Mouse (Mus musculus) intestine, embryonic 15.5 days (tissue): ENCODE measurements at regions not wholly inside any gene's neighbourhood (a gene's known extent, or its start where the extent isn't known, plus 50 kb on each side); places are given as distances from the start of the nearest gene placed in this dataset.

Experiments used
- ATAC-seq: fragments of 200-750 bp; cut with Nextera tagmentation; 2 replicates; pipeline ENCODE4 v1.8.0; 2017; ENCODE audit warnings: moderate TSS enrichment, moderate library complexity
- H3K27ac ChIP-seq: fragments of 300-500 bp; sonication (generic); 2 replicates; pipeline ENCODE4 v1.5.1; 2015; ENCODE audit warnings: mild to moderate bottlenecking, inconsistent platforms
- H3K27me3 ChIP-seq: fragments of 300-500 bp; sonication (generic); replicated peaks from 2 replicates; pipeline ENCODE4 v1.6.1; 2015; ENCODE audit warnings: inconsistent platforms
- H3K36me3 ChIP-seq: fragments of 300-500 bp; sonication (generic); 2 replicates; pipeline ENCODE4 v1.6.1; 2015; ENCODE audit warnings: inconsistent platforms
- H3K4me1 ChIP-seq: fragments of 300-500 bp; sonication (generic); replicated peaks from 2 replicates; pipeline ENCODE4 v1.6.1; 2015; ENCODE audit warnings: inconsistent platforms
- H3K4me2 ChIP-seq: fragments of 300-500 bp; sonication (generic); replicated peaks from 2 replicates; pipeline ENCODE4 v1.6.1; 2015; ENCODE audit warnings: mild to moderate bottlenecking, inconsistent platforms
- H3K4me3 ChIP-seq: fragments of 300-500 bp; sonication (generic); replicated peaks from 2 replicates; pipeline ENCODE4 v1.5.1; 2015; ENCODE audit warnings: inconsistent platforms
- H3K9ac ChIP-seq: fragments of 300-500 bp; sonication (generic); 2 replicates; pipeline ENCODE4 v1.6.1; 2015; ENCODE audit warnings: inconsistent platforms
- H3K9me3 ChIP-seq: fragments of 300-500 bp; sonication (generic); 2 replicates; pipeline ENCODE4 v1.6.1; 2016; ENCODE audit warnings: inconsistent platforms
- WGBS: fragments of 180-500 bp; shearing (Covaris S2); methylation state at CpG from one replicate; pipeline ENCODE4 v1.1.7; 2015; 5-methylcytosine and 5-hydroxymethylcytosine counted together

GRCm38 (mm10) chr1:183921262-183921661, 91.8 kb upstream of the Dusp10 start:
- 54% methylated on average over 2 of the region's 2 CpGs for WGBS
- no peaks in the 10 kb centered on the region for H3K9me3 ChIP-seq
- no peaks in the 10 kb centered on the region for H3K27me3 ChIP-seq
- H3K36me3 ChIP-seq, result no peaks in the 10 kb centered on the region
- H3K4me2 ChIP-seq, result no peak overlapping the region
- no peak overlapping the region for H3K4me3 ChIP-seq
- no peak overlapping the region for H3K9ac ChIP-seq
- H3K4me1 ChIP-seq, result no peaks in the 10 kb centered on the region
- no peak for ATAC-seq
- no peak overlapping the region for H3K27ac ChIP-seq

GRCm38 (mm10) chr1:183928539-183928938, 84.6 kb upstream of the Dusp10 start:
- 66% methylated on average over 4 of the region's 4 CpGs for WGBS
- ATAC-seq, result no peak
- Histone ChIP-seq H3K9me3 (no peaks in the 10 kb centered on the region), H3K27me3 (no peaks in the 10 kb centered on the region), H3K9ac (no peak overlapping the region), H3K27ac (no peak overlapping the region), H3K36me3 (no peaks in the 10 kb centered on the region), H3K4me1 (no peaks in the 10 kb centered on the region), H3K4me2 (no peak overlapping the region), H3K4me3 (no peak overlapping the region)

DNA sequence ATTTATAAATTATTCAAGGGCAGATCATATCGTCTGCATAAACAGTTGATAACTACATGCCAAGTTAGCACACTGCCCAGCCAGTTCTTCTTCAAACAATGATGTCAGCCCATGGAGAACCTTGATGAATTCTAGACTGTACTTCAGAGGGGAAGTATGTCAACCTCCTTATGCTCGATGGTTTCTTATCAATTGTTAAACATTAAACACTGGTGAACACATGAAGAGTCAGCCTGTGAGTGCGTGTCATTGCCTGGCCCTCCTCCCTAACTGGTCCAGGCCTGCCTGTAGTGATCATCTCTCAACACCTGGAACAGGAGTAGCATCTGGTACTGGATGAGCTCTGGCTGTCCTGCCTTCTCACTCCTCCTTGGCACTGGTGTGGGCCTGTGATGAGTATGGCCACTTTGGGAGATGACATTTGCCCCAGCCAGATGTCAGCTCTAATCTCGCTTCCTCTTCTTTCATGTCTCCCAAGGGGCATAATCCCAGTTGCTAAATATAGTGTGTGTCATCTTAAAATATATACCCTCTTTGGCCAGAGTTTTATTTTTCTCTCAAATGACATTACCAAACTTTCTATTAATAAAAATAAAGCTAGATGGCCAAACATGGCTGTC, 82.6 kb upstream of the Dusp10 start:
- H3K4me2 ChIP-seq, result no peak overlapping the region
- H3K9me3 ChIP-seq, result no peaks in the 10 kb centered on the region
- ATAC-seq, result no peak
- H3K9ac ChIP-seq, result no peak overlapping the region
- no peaks in the 10 kb centered on the region for H3K27me3 ChIP-seq
- no peak overlapping the region for H3K4me3 ChIP-seq
- 61% methylated on average over 4 of the region's 4 CpGs for WGBS
- no peaks in the 10 kb centered on the region for H3K4me1 ChIP-seq
- no peaks in the 10 kb centered on the region for H3K36me3 ChIP-seq
- H3K27ac ChIP-seq, result no peak overlapping the region

DNA sequence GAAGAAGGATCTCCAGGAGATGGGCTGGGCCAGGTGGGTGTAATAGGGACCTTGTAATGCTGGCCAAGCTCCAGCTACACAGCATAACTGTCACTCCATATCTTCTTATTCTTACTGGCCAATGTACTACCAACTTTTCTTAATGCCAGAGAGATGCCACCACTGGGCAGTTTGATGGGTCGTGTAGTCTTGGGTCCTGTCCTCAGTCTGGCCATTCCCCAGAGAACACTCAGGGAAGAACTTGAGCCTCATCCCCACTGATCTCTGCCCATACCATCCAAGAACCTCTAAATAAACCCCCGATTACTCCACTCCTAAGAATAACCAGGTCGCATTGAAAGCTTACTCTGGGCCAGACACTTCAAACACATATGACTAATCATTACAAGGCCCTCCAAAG, 82.0 kb upstream of the Dusp10 start:
- no peak overlapping the region for H3K4me2 ChIP-seq
- H3K4me3 ChIP-seq, result no peak overlapping the region
- H3K27me3 ChIP-seq, result no peaks in the 10 kb centered on the region
- WGBS, result 62% methylated on average over 3 of the region's 3 CpGs
- H3K9ac ChIP-seq, result no peak overlapping the region
- no peaks in the 10 kb centered on the region for H3K4me1 ChIP-seq
- no peak for ATAC-seq
- no peaks in the 10 kb centered on the region for H3K36me3 ChIP-seq
- no peaks in the 10 kb centered on the region for H3K9me3 ChIP-seq
- no peak overlapping the region for H3K27ac ChIP-seq

DNA sequence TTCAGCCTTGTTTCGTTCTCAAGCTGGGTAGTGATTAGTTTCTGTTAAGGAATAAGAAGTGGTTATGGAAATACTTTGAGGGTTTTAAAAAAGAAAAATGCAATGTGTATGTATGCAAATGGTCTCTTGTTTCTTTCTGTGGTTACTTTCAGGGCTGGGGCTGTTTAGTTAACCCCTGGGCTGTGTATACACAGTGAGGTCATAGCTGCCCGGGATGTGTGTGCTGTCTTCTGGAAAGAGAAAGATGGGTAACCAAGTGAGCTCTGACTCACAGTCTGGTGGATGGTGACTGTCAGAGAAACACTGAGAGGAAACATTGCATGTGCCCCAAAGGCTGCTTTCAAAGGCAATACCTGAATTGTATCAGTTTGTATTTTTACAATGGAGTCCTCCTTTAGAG, 79.3 kb upstream of the Dusp10 start:
- no peak overlapping the region for H3K4me2 ChIP-seq
- no peak overlapping the region for H3K4me3 ChIP-seq
- H3K9ac ChIP-seq, result no peak overlapping the region
- ATAC-seq, result no peak
- H3K4me1 ChIP-seq, result no peaks in the 10 kb centered on the region
- no peak overlapping the region for H3K27ac ChIP-seq
- 43% methylated on average over 2 of the region's 2 CpGs for WGBS
- no peaks in the 10 kb centered on the region for H3K9me3 ChIP-seq
- H3K36me3 ChIP-seq, result no peaks in the 10 kb centered on the region
- H3K27me3 ChIP-seq, result no peaks in the 10 kb centered on the region

DNA sequence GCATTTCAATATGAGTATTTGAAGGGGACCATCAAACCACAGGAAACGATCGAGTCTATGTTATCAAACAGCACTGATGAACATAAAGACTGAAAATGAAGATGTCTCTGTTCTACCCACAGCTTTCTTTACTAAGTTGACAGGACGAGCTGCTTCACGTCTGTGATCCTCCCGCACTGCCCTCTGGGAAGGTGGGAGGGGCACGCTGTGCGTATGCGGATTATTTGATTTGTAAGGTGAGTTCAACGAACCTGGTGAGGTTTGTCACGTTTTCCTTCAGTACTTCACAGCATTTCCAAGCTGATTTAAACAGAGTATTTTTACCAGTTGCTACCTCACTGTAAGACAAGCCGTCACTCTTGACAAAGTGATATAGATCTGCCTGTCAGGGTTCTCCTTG, 75.9 kb upstream of the Dusp10 start:
- H3K4me2 ChIP-seq, result no peak overlapping the region
- H3K4me1 ChIP-seq, result no peaks in the 10 kb centered on the region
- no peak overlapping the region for H3K9ac ChIP-seq
- WGBS, result 86% methylated on average over 11 of the region's 11 CpGs
- no peaks in the 10 kb centered on the region for H3K36me3 ChIP-seq
- H3K9me3 ChIP-seq, result no peaks in the 10 kb centered on the region
- no peak overlapping the region for H3K27ac ChIP-seq
- no peak for ATAC-seq
- H3K27me3 ChIP-seq, result no peaks in the 10 kb centered on the region
- no peak overlapping the region for H3K4me3 ChIP-seq

GRCm38 (mm10) chr1:183938361-183938760, 74.7 kb upstream of the Dusp10 start:
- Histone ChIP-seq H3K36me3 (no peaks in the 10 kb centered on the region), H3K4me3 (no peak overlapping the region), H3K9ac (no peak overlapping the region), H3K27ac (no peak overlapping the region), H3K4me1 (no peaks in the 10 kb centered on the region), H3K9me3 (no peaks in the 10 kb centered on the region), H3K27me3 (no peaks in the 10 kb centered on the region), H3K4me2 (no peak overlapping the region)
- WGBS, result 79% methylated on average over 6 of the region's 6 CpGs
- ATAC-seq, result no peak

- Histone ChIP-seq H3K4me3 (no peak overlapping the region), H3K27me3 (no peaks in the 10 kb centered on the region), H3K9me3 (no peaks in the 10 kb centered on the region), H3K9ac (no peak overlapping the region), H3K27ac (no peak overlapping the region), H3K4me1 (no peaks in the 10 kb centered on the region), H3K4me2 (no peak overlapping the region), H3K36me3 (no peaks in the 10 kb centered on the region)
- ATAC-seq, result no peak
- 80% methylated on average over 2 of the region's 2 CpGs for WGBS
Observed at GRCm38 (mm10) chr1:183940706-183941105, 72.4 kb upstream of the Dusp10 start.

GRCm38 (mm10) chr1:183946241-183946640, 66.9 kb upstream of the Dusp10 start:
- 84% methylated on average over 8 of the region's 8 CpGs for WGBS
- no peak for ATAC-seq
- no peaks in the 10 kb centered on the region for H3K9me3 ChIP-seq

DNA sequence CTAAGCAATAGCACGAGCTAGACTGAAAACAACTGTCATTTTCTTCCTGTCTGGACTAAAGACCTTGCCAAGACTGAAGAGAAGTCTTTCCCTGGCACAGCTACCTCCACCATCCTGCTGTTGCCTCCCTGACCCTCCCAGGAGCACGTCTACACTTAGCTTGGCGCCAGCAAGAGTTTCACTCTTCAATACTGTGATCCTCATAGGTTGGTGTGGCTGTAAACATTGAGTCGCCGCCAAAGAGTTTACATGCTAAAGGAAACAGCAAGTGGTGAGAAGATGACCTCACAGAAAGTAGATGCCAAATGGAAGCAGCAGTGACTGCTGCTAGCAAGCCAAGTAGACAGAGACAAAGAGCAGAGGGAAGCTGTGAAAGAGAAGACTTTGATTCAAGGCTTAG, 66.0 kb upstream of the Dusp10 start:
- H3K4me1 ChIP-seq, result no peaks in the 10 kb centered on the region
- H3K36me3 ChIP-seq, result no peaks in the 10 kb centered on the region
- WGBS, result 57% methylated on average over 5 of the region's 5 CpGs
- no peak overlapping the region for H3K4me3 ChIP-seq
- no peaks in the 10 kb centered on the region for H3K9me3 ChIP-seq
- no peak for ATAC-seq
- H3K4me2 ChIP-seq, result no peak overlapping the region
- H3K9ac ChIP-seq, result no peak overlapping the region
- H3K27ac ChIP-seq, result no peak overlapping the region
- H3K27me3 ChIP-seq, result no peaks in the 10 kb centered on the region

More at GRCm38 (mm10) chr1:183946241-183946640, 66.9 kb upstream of the Dusp10 start:
- Histone ChIP-seq H3K4me3 (no peak overlapping the region), H3K4me1 (no peaks in the 10 kb centered on the region), H3K4me2 (no peak overlapping the region), H3K36me3 (no peaks in the 10 kb centered on the region), H3K9ac (no peak overlapping the region), H3K27ac (no peak overlapping the region), H3K27me3 (no peaks in the 10 kb centered on the region)

DNA sequence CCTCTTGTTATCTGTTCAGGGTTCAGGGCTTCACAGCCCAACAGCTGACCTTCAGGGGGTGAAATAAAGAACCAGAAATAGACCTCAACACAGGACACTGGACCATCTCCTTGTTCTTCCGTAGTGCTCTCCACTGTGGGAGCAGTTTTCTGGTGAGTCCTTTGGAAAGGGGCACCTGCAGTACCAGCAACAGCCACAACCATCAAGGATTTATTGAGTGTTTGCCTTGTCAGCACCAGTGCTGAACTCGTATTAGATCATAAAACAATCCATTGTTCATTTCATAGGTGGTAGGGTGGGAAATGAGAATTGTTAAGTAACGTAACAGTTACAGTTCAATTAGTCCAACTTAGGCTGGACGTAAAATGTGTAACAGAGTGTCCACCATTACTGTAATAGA, 63.9 kb upstream of the Dusp10 start:
- H3K9me3 ChIP-seq, result no peaks in the 10 kb centered on the region
- no peaks in the 10 kb centered on the region for H3K4me1 ChIP-seq
- ATAC-seq, result no peak
- no peak overlapping the region for H3K4me3 ChIP-seq
- H3K27me3 ChIP-seq, result no peaks in the 10 kb centered on the region
- no peak overlapping the region for H3K4me2 ChIP-seq
- H3K36me3 ChIP-seq, result no peaks in the 10 kb centered on the region
- H3K27ac ChIP-seq, result no peak overlapping the region
- whole genome bisulfite sequencing, result 68% methylated on average over 4 of the region's 4 CpGs
- no peak overlapping the region for H3K9ac ChIP-seq

- H3K9ac ChIP-seq, result no peak overlapping the region
- 94% methylated on average over 2 of the region's 2 CpGs for WGBS
Observed at GRCm38 (mm10) chr1:183954086-183954485, 59.0 kb upstream of the Dusp10 start.

GRCm38 (mm10) chr1:183956391-183956790, 56.7 kb upstream of the Dusp10 start:
- no peak overlapping the region for H3K27ac ChIP-seq
- H3K27me3 ChIP-seq, result no peaks in the 10 kb centered on the region
- 77% methylated on average over 3 of the region's 3 CpGs for WGBS
- H3K36me3 ChIP-seq, result no peaks in the 10 kb centered on the region
- no peaks in the 10 kb centered on the region for H3K9me3 ChIP-seq
- no peak overlapping the region for H3K4me2 ChIP-seq
- no peak for ATAC-seq
- H3K4me1 ChIP-seq, result no peaks in the 10 kb centered on the region
- no peak overlapping the region for H3K4me3 ChIP-seq
- H3K9ac ChIP-seq, result no peak overlapping the region

More at GRCm38 (mm10) chr1:183954086-183954485, 59.0 kb upstream of the Dusp10 start:
- Histone ChIP-seq H3K9me3 (no peaks in the 10 kb centered on the region), H3K36me3 (no peaks in the 10 kb centered on the region), H3K4me2 (no peak overlapping the region), H3K4me3 (no peak overlapping the region), H3K27ac (no peak overlapping the region), H3K27me3 (no peaks in the 10 kb centered on the region), H3K4me1 (no peaks in the 10 kb centered on the region)
- no peak for ATAC-seq
